Mouse (Mus musculus): ENCODE results near the gene Ddx25.
A peak's percentile ranks its signal among the peaks of the same experiment; 100 is the strongest.

Gene Ddx25

DNA sequence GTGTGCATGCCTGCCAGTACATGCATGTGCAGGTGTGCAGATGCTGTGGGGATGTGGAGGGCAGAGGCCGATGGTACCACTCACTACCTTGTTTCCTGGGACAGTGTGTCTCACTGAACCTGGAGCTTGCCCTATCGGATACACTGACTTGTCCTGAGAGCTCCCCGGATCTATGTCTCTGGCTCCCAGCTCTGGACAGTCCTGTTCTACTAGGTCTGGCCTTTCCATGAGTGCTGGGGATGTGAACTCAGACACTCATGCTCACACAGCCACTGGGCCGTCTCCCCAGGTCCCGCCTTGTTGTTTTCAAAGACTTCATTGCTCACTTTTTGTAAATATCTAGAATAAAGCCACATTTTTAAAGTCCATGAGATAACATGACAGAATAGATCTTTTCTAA, 17.3 kb downstream of the Ddx25 start:
- no peak for DNase-seq

DNA sequence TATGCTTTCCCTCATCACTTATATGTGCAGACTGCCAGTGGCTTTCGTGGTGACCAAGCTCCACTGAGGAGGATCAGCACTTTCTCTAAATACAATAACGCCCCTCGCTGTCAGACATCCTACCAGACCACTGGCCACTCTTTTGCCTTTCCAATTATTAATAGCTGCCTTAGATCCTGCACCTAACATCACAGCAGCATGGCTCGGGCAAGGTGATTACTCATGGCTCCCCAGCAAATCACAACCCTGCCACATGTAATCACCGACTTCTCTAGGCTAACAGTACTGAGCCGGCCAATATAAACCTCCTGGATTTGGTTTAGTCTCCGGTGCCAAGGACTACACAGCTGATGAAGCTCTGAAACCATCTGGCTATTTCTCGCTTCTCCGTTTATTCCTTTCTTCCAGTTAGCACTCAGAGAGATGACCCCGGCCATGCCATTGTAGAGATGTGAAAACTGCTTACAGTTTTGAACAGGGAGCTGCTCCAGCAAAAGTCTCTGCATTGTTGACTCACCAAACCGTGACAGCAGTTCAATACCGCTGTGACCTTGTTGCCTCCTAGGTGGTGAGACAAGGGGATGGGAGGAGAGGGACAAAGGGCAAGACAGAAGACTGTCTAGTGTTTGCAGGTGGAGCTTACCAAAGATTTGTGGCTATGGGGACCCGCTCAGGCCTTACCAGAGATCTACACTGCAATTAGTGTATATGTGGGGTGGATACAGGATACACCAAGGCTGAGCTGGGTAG, 19.2 kb downstream of the Ddx25 start:
- no peak for DNase-seq

DNA sequence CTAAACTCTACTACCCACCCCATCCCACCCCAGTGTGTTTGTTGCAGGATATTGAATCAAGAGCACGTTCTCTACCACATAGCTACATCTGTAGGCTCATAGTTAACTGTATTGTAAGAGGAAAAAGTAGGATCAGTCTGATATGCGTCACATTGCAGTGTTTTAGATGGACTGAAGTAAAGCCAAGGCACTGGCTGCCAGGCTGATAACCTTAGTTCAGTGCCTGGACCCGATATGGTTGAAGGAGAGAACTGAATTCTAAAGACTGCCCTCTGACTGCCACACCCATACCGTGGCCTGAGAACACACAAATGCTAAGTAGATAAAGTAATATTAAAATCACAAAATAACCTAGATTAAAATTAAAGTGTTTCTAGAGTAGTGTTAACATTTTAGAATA, 22.5 kb downstream of the Ddx25 start:
- no peak for DNase-seq

DNA sequence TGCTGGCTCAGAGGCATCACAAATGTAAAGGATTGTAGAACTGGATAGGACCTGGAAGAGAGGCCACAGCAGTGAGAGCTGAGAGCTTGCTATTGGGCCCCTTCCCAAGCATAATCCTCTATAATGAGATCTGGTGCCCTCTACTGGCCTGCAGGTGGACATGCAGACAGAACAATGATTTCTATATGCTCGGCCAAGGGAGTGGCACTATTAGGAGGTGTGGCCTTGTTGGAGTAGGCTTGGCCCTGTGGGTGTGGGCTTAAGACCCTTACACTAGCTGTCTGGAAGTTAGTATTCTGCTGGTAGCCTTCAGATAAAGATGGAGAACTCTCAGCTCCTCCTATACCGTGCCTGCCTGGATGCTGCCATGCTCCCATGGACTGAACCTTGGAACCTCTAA, 23.2 kb downstream of the Ddx25 start:
- DNase-seq, result peak; percentile 43

DNA sequence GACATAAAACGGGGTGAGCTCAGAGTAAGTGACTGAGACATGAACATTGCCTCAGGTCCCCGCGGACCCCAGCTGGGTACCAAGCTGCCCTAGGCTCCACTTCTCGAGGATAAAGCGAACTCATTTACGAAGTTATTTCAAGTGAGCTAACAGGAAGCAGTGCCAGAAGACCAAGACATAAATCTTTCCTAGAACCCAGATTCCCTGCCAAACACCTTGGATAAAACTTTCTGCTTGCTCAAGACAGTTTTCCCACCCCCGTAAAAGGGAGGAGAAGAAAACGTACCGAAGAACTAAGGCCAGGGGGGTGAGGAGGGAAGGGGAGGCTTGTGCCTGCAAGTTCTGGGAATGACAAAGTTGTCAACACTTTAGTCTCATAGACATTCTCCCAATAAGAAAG, 25.1 kb downstream of the Ddx25 start:
- DNase-seq, result no peak

DNA sequence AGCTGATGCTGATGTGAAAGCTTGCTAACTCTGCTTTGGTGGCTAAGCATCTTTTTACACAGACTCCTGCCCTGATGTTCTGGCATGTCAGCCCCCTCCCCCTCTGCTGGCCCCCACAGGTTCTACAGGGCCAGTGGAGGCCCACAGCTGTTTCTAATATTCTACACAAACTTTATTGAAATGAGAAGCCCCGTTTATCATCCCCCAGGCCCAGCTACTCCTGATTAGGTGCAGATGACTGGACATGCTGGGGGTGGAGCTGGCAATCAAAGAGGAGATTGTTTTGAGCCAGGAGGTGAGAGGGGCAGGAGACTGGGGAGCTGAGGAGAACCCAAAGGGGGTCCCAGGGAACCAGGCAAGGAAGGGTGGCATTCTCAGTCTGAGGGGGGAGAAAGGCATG, 28.5 kb downstream of the Ddx25 start:
- no peak for DNase-seq

DNA sequence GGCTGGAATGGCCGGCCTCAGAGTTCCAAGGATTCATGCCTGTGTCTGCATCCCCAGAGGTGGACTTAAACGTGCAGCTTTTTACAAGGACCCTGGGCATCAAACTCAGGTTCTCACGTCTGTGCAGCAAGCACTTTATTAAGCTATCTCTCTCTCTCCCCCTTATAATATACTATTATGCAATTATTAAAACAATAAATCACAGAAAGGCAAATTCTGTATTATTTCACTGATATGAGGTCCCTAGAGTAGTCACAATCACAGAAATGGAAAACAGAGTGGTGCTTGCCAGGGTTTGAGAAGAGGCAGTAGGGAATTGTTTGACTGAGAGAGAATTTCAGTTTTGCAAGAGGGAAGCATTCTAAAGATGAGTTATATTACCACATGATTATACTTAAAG, 29.2 kb downstream of the Ddx25 start:
- DNase-seq, result no peak

DNA sequence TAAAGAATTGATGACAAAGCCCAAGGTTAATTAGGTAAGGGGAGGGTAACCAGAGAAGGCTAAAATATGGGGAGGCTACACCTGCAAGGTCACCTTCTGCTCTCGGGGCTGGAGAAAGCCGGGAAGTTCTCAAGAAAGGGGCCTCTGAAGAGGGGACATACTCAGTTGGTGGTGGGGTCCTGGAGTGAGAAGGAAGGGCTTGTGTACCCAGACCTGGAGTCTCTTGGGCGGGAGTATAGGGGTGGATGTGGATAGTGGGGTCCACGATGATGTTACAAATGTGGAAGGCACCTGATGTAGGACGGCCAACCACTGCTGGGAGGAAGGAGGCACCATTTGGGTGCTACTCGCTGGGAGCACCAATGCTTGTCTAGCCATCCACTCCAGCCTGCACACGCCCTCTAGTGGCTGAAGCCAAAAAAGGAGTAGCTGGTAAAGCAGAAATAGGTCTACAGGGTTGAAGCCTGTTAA, 34.4 kb downstream of the Ddx25 start:
- DNase-seq, result peak; percentile 73

DNA sequence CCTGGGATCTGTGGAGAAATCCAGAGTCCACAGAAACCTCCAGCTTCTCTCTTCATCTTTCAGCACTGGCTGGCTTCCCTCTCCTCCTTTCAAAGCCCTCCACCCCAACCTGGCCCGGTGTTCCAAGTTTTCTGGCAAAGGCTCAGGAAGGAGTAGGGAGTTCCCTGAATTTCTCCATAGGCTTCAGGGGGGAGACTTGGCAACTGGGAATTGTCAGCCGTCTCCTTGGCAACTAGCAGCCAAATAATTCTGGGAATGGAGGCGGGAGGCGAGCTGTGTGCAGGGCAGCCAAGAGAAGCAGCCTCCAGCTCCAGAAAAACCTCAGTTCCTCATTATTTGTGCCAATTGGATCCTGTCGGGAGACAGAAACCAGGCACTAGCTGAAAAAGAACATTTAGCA, 34.8 kb downstream of the Ddx25 start:
- DNase-seq, result peak; percentile 35

DNA sequence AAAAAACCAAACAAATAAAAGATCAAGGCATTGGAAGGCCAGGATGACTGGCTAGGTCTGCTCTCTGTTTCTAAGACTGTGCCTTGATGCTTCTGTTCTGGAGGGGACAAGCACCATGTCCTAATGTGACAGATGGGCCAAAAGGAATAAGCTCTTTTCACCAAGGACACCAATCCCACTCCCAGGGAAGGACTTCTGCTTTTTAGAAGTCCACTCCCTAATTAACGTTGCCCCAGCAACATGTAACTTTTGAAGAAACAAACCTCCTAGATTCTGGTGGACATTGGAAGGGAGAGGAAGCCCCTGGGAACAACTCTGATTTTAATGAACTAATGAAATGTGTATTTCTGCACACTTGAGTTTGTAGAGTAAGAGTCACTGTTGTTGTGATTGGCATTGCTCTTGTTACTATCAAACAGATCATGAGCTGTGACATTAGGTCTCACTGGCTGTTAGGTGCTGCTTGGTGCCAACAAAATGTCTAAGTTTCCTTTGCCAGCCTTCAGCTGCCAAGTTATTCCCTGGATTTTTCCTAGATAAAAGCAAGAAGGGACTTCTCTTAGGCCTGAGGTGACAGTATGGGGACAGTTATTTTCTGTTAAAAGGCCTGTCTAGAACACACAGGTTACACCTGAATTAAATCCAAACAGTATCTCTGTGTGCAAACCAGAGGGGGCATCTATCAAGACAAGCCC, 35.4 kb downstream of the Ddx25 start:
- no peak for DNase-seq

DNA sequence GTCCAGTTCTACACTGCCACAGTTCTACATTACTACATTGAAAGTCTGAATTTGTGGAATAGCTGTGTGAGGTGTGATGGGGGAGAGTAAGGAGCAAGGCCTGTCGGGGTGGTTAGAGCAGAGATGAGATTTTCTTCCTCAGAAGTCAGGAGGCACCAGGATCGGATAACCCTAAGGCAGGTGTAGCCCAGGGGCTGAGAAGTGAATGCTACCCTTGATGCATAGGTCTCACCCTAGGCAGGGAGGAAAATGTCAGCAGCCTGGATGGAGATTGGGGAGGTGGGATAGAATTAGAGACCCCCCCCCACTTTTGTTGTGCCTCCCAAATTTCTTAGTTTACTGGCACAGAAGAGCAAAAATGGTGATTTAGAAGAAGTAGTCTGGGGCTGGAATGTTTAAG, 36.1 kb downstream of the Ddx25 start:
- DNase-seq, result no peak

DNA sequence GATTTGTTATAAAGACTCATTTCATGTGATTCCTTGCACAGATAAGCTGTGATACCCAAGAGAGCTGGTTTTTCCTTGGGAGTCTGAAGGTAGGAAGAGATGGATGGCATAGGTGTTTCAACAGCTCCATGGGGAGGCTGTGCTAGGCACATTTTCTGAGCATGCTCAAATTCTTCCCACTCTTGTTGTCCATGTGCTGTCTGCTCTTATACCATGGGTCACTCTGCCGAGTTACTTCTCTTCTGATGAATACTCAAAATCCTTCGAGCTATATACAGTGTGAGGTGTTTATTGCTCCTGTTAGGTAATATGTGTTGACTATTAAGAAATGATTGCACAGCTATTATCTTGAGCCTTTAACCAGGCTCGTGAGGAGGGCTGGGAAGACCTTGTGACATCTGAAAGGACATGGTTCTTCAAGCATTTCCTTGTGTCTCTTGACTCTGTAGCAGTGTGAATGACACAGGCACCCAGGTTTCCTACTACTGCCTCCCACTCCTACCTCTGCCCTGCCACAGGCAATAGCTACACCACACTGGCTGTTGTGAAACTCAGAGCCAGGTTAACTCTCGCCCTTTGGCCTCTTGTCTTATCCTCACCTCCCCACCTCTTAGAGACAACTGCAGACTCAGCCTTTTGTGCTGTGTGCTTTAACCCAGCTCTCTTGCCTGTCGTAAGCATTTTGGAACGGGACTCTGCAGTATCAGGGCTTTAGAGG, 37.5 kb downstream of the Ddx25 start:
- no peak for DNase-seq

DNA sequence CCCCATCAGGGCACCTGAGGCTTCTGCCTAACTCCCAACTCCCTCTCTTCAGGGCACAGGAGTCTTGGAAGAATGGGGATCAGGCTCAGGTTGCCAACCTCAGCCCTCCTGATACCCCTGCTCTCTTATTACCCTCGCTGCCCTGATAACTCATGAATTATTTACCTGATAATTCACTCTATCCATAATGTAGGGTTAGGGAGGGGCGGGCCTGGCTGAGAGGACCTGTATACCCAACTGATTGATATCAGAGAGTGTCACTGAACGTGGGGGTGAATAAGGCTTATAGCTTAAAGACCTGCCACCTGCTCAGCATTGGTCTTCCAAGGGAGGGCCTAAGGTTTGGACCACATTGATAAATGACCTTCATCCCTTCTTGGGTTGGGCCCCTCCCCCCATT, 40.2 kb downstream of the Ddx25 start, which contains the start of gene Gm1113:
Gene Gm1113, minus strand, starts transcription at position 101 of the 400 bp plus-strand sequence.
- DNase-seq, result no peak

DNA sequence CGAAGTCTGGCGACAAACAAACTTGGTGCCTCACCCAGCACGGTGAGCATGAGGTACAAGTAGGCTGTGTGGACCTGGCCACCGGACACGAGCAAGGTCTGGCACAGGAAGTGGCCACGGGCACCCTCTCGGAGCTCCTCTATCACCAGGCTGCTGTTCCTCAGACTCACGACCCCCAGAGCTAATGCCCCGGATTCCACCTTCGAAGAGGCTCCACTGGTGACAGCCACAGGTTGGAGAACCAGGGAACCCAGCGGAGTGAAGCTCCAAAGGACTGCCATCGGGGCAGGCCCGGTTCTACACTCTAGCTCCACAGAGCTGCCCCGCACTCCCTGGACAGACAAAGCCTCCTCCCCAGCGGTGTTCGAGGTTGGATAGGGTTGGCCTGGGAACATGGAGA, 41.6 kb downstream of the Ddx25 start:
- no peak for DNase-seq

DNA sequence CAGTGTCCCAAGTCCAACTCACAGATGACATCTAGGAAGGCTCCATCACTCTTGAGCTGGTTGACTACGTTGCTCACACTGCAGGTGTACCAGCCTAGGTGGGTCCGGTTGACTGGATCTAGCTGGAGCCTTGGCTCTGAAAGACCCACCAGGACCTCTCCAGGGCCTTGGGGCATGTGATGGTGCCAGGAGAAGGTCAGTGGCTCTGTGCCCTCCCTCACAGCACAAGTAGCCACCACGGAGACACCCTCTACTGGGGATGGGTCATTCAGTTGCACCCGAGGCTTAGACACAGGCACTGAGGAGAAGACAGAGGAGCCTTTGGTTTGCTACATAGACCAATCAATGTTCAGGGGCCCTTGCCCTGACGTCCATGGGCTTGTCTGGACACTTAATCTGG, 42.1 kb downstream of the Ddx25 start:
- no peak for DNase-seq

DNA sequence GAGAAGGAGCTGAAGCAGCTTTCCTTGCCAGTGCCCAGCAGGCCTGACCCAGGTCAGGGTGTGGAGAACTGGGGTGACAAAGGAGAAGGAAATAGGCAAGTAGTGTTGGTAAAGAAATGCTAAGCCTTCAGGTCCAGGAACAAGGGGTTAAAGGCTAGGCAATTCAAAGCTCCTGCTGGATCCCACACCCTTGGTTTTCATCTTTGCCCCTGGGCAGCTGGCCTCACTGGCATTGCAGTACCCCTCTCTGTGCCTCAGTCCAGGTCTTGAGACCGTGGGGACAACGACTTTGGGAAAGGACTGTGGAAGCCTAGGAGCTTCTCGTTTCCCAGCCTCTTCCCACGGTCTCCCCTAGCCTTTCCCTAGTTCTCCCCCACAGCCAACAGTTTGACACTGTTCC, 44.4 kb downstream of the Ddx25 start:
- no peak for DNase-seq

DNA sequence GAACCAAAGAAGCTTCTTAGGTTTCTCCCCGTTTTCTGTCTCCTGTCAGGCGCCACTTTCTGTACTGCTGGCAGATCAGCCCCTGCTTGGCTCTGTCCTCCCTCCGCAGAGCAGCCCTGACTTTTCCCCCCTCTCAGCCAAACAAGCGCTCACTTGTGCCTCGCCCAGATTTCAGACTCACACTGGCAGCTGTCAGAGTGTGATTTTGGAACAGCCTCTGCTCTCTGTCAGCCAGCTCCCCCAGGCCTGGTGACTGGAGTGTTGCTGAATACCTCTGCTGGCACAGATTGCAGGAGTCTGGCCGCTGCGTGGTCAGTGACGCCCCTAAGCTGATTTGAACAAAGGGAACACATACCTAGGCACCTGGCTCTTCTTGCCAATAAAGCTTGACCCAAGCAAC, 50.1 kb downstream of the Ddx25 start:
- peak; percentile 34 for DNase-seq

DNA sequence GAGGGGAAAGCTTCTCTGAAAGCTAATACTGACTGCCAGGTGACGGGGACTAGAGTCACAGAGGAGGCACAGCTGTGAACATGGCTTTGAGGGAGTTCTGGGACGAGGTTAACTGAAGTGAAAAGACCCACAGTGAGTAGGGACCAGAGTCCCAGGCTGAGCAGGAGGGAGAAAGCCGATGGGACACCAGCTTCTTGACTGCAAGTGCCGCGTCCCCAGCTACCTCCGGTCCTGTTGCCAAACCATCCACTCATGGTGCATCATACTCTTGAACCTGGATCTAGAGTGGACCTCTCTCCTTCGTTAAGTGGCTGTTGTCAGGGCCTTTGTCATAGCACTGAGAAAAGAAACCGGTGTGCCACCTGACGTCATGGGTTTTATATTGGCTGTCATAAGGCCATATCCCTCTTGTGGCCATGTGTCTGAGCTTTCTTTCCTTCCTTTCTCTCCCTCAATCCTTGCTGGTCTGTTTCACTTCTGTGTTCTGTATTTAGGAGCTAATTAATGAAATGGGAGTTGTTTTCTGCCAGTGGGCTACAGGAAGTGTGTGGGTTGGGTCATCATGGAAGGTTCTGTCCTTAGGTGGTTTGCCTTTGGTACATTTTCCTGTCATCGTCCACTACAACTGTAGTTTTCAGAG, 55.8 kb downstream of the Ddx25 start:
- no peak for DNase-seq

DNA sequence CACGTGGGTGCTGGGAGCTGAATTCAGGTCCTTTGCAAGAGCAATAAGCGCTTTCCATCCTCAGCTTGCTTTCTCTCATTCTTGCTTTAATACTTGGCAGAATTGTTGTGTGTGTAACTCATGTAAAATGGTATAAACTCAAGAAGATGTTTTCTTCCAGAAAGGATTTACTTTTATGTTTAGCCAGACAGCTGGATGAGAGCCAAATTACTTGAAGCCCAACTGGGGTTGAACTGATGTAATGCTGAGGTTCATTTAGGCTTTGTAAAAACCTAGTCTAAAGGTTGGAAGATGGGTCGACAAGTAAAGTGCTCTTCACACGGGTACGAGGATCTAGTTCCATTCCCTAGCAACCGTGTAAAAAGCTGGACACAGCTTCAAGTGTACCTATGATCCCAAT, 58.4 kb downstream of the Ddx25 start:
- DNase-seq, result no peak

DNA sequence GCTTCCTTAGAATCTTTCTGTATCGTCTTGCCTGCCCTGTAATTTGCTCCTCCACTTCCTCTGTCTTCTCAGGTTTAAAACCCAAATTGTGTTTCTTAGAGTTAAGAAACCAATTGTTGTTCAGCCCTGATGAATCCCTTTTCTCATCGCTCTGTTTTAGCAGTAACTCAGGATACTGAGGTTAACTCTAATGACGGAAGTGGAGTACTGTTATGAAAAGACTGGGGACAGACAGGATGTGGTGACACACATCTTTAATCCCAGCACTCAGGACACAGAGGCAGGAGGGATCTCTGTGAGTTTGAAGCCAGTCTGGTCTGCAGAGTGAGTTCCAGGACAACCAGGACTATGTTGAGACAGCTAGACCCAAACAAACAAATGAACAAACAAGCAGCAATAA, 62.9 kb downstream of the Ddx25 start:
- DNase-seq, result no peak

DNA sequence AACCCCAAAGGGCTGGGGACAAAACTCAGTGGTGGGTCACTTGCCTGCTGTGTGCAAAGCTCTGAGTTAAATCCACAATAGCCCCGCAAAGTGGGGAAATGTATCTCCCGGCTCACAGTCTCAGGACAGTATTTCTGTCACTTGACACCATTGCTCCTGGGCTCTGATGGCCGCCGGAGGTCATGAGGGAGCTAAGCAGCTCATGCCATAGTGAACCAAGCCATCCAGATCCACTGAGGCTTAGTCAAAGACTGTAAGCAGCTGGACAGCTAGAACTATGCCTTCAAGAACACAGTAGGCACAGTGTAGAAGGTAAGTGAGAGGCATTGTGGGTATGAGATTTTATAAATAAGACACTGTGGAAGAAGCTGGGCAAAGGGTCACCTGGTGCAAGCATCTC, 63.4 kb downstream of the Ddx25 start:
- DNase-seq, result no peak

DNA sequence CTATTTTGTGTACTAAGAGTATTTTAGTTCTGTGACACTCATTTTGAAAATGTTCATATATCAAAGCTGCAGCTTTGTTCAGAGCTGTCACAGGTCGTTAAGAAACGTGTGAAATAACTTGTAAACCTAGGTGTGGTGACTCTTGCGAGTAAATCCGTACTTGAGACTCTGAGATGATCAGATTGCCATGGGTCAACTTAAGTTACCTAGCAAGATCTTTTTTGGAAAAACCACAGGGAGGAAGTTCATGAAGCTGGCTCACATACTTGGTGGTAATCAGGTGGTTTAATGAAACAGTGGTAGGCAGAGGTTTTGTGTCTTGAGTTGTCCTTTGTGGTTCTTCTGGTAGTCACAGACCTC, 64.6 kb downstream of the Ddx25 start:
- no peak for DNase-seq

DNA sequence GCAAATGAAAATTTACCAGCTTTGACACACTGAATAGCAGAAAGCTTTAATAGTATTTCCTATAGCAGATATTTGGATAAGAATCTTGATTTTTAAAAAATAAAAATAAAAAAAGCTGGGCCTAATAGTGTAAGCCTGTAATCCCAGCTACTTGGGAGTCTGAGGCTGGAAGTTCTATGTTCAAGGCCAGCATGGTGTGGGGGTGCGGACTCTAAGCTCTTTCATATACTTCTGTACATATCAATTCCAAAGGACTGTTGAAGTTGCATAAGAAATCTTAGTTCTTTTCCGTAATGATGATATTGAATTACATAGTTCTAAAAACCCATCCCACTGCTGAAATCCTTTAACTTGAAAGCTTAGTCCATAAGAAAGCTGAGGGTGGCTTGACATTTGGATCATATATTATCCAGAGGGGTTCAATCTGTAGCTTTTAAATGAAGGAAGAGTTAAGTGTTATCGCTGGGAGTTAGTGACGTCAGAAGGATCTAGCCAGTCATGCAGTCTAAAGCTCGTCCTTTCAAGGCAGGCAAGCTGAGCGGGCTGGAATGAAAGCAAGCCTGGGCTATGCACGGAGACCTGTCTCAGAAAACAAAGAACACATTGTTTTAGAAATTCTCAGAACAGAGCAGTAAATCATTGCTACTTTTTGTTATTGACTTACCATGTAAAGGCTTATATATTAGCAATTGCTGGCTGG, 65.1 kb downstream of the Ddx25 start:
- no peak for DNase-seq

Measured in right cerebral cortex, postnatal 4 days (tissue).